Mouse (Mus musculus) heart, adult 2 months (tissue): Measurements from ENCODE around the gene Ralb. TPM values are rescaled to one million over a fixed set of nuclear protein-coding genes. Genes with fewer than 3 reads are reported as not detected.

Experiments used
- DNase-seq, 2 experiments: peaks; one replicate each; pipeline ENCODE4 v3.0.0; 2021
- H3K27ac ChIP-seq: fragments of 200-600 bp; 2 replicates; pipeline ENCODE4 v1.8.1; 2022
- H3K27me3 ChIP-seq: fragments of 200-500 bp; 2 replicates; pipeline ENCODE4 v1.6.1; 2012; ENCODE audit warnings: mild to moderate bottlenecking, low read length, inconsistent platforms, mixed read lengths; ENCODE audit not compliant: control insufficient read depth, insufficient read depth
- H3K36me3 ChIP-seq: fragments of 200-500 bp; 2 replicates; pipeline ENCODE4 v1.6.1; 2012; ENCODE audit warnings: low read length, inconsistent platforms; ENCODE audit not compliant: control insufficient read depth, insufficient read depth
- H3K4me1 ChIP-seq: fragments of 200-500 bp; 2 replicates; pipeline ENCODE4 v1.6.1; 2011; ENCODE audit warnings: low read length; ENCODE audit not compliant: control insufficient read depth, insufficient read depth
- H3K4me3 ChIP-seq: fragments of 200-600 bp; 2 replicates; pipeline ENCODE4 v1.8.1; 2022
- H3K79me2 ChIP-seq: fragments of 200-500 bp; replicated peaks from 2 replicates; pipeline ENCODE4 v1.6.1; 2012; ENCODE audit warnings: mild to moderate bottlenecking, inconsistent platforms, low read length, moderate library complexity, mixed read lengths; ENCODE audit not compliant: control insufficient read depth, insufficient read depth
- H3K9ac ChIP-seq: fragments of 200-500 bp; 2 replicates; pipeline ENCODE4 v1.6.1; 2012; ENCODE audit warnings: low read depth, mild to moderate bottlenecking, control low read depth, inconsistent platforms, low read length, mixed read lengths
- CTCF ChIP-seq: fragments of 200-600 bp; IDR thresholded peaks from 2 replicates; pipeline ENCODE4 v1.8.1; 2022; ENCODE audit warnings: antibody characterized with exemption, mild to moderate bottlenecking, moderate library complexity
- EP300 ChIP-seq: fragments of 200-500 bp; IDR thresholded peaks from 2 replicates; pipeline ENCODE4 v1.6.1; 2011; ENCODE audit warnings: low read depth, low read length, control low read depth; ENCODE audit not compliant: insufficient read depth
- POLR2A ChIP-seq: fragments of 200-500 bp; IDR thresholded peaks from 2 replicates; pipeline ENCODE4 v1.6.1; 2011; ENCODE audit warnings: mild to moderate bottlenecking, low read depth, low read length, control low read depth; ENCODE audit not compliant: insufficient read depth
- WGBS: fragments of 180-500 bp; shearing (Covaris S2); methylation state at CpG from one replicate; pipeline ENCODE4 v1.1.7; 2018; 5-methylcytosine and 5-hydroxymethylcytosine counted together
- intact Hi-C: fragments of 180-260 bp; cut with DNase I; formaldehyde crosslinking; loops from one replicate; pipeline ENCODE4 v1.15.1; 2025
- polyA plus RNA-seq: library from polyadenylated mRNA; depleted of rRNA; stranded (reverse); fragments of >200 nt; gene quantifications from 2 replicates; pipeline ENCODE4 v1.2.3, GENCODE M21; 2012
- total RNA-seq, 2 experiments: library from RNA; stranded (reverse); gene quantifications; 2 replicates each; pipeline ENCODE4 v1.2.3; 2021

The Ralb gene
- total and polyA plus RNA-seq, 3 experiments, result 23.1 to 30.1 (median 26.9) TPM

DNA sequence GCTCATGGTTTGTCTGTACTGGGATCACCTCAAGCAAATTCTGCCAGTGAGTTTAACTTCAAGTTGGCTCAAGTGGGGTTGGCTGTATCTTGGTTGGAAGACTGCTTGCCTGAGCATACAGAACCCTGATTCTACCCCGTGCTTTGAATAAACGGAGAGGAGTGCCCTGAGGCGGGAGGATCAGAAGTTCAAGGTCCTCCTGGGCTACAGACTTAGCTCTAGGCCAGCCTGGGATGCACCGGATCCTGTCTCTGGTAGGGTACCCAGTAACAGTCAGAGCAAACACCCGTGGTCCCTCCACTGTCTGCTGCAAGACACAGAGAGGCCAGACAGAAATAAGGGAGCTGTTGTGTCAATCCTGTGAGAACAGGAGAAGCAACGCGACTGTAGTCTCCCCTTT is 17.1 kb upstream of the Ralb start:
- no peaks in the 10 kb centered on the region for H3K36me3 ChIP-seq
- H3K4me1 ChIP-seq, result peaks cover 2% of the 10 kb centered on the region; the same call in 1 of the 2 replicates
- intact Hi-C loops, result no loop called here
- no peak overlapping the region for H3K9ac ChIP-seq
- 85% methylated on average over 7 of the region's 7 CpGs for WGBS
- H3K27ac ChIP-seq, result no peak overlapping the region
- H3K4me3 ChIP-seq, result no peak overlapping the region
- no peak for DNase-seq
- H3K27me3 ChIP-seq, result no peaks in the 10 kb centered on the region
- TF ChIP-seq CTCF (no peak), POLR2A (no peak), EP300 (no peak)
- 0 out of 2 replicates have a peak, but pooled peaks cover 2% of the 10 kb centered on the region for H3K79me2 ChIP-seq

DNA sequence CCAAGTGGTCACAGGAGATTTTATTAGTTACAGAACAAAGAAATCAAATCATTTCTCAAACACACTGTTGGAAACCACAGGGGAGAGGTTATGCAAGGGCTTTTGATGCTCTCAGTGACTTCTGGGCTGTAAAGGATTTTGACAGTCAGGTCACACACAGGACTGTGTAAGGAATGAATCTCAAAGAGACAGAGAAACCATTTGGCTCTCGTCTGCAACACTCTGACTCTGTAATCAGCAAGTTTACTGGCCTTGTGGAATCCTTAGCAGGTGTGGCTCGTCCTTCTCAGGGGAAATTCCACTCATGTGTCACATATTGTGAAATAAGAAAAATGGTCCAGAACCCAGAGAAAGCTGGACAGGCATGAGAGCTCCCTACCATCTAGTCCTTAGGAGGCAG is 16.4 kb upstream of the Ralb start:
- no peak overlapping the region for H3K27ac ChIP-seq
- H3K4me3 ChIP-seq, result no peak overlapping the region
- no peaks in the 10 kb centered on the region for H3K27me3 ChIP-seq
- no peak overlapping the region for H3K9ac ChIP-seq
- DNase-seq, result no peak
- intact Hi-C loops, result no loop called here
- no peaks in the 10 kb centered on the region for H3K79me2 ChIP-seq
- H3K36me3 ChIP-seq, result no peaks in the 10 kb centered on the region
- 0 out of 2 replicates have a peak, but pooled peaks cover 1% of the 10 kb centered on the region for H3K4me1 ChIP-seq
- WGBS, result 54% methylated on average over 2 of the region's 2 CpGs
- no peak for TF ChIP-seq CTCF
- TF ChIP-seq POLR2A, result no peak
- no peak for TF ChIP-seq EP300

DNA sequence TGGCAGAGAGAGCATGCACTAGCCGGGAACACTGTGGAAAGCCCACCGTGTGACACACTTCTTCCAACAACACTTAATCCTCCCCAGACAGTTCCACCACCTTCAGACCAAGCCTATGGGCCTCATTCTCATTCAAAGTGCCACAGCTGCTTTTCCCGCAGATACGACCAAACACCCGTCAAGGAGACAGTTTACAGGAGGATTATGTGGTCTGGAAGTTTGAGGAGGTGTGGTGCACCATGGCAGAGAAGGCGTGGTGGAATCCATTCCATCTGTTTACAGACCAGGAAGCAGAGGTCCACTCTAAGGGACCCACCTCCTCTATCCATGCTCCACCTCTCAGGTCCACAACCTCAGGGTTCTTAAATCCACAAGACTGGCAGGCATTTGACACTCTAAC is 14.7 kb upstream of the Ralb start:
- Histone ChIP-seq H3K36me3 (no peaks in the 10 kb centered on the region), H3K27ac (no peak overlapping the region), H3K27me3 (no peaks in the 10 kb centered on the region), H3K9ac (no peak overlapping the region), H3K79me2 (no peaks in the 10 kb centered on the region), H3K4me1 (no peaks in the 10 kb centered on the region), H3K4me3 (no peak overlapping the region)
- intact Hi-C loops, result no loop called here
- no peak for DNase-seq
- 93% methylated on average over 6 of the region's 6 CpGs for WGBS
- TF ChIP-seq CTCF (no peak), EP300 (no peak), POLR2A (no peak)

DNA sequence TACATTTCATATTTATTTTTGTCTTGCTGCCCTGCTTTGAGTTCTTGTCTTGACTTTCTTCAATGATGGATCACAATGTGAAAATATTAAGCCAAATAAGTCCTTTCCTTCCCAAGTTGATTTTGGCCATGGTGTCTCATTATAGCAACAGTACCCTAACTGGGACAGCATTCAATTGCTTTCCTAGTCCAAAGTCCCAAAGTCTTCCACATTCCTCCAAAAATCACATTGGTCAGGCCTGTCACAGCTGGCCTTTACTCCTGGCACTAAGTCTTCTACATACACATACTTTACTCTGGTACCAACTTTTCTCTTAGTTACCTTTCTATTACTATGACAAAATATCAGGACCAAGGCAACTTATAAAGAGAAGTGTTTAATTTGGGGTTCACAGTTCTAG is 14.2 kb upstream of the Ralb start:
- no peaks in the 10 kb centered on the region for H3K36me3 ChIP-seq
- H3K27me3 ChIP-seq, result no peaks in the 10 kb centered on the region
- H3K9ac ChIP-seq, result no peak overlapping the region
- TF ChIP-seq EP300 (no peak), CTCF (no peak), POLR2A (no peak)
- H3K4me1 ChIP-seq, result no peaks in the 10 kb centered on the region
- intact Hi-C loops, result no loop called here
- H3K79me2 ChIP-seq, result no peaks in the 10 kb centered on the region
- DNase-seq, result no peak
- H3K27ac ChIP-seq, result no peak overlapping the region
- H3K4me3 ChIP-seq, result no peak overlapping the region

DNA sequence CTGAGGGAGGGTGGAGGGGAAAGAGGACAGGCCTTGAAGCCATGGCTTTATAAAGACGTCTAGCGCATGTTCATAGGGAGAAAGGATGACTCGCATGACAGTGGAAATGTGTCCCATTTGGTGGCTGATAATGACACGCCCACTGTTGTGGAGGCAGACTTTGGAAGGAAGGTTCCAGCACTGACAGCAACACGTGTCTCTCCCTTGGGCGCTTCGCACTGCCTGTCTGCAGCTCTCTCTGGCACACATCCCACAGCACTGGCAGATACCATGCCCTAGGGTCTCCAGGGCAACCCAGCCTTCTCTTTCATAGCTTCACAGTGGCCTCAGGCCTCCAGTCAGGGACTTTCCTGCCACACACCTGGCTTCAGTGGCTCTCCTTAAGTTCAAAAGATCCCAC is 13.5 kb upstream of the Ralb start:
- intact Hi-C loops, result no loop called here
- DNase-seq, result no peak
- H3K9ac ChIP-seq, result no peak overlapping the region
- no peak for TF ChIP-seq POLR2A
- TF ChIP-seq EP300, result no peak
- no peak for TF ChIP-seq CTCF
- H3K4me1 ChIP-seq, result no peaks in the 10 kb centered on the region
- no peaks in the 10 kb centered on the region for H3K79me2 ChIP-seq
- H3K4me3 ChIP-seq, result no peak overlapping the region
- no peak overlapping the region for H3K27ac ChIP-seq
- 81% methylated on average over 7 of the region's 7 CpGs for WGBS
- no peaks in the 10 kb centered on the region for H3K36me3 ChIP-seq
- no peaks in the 10 kb centered on the region for H3K27me3 ChIP-seq

DNA sequence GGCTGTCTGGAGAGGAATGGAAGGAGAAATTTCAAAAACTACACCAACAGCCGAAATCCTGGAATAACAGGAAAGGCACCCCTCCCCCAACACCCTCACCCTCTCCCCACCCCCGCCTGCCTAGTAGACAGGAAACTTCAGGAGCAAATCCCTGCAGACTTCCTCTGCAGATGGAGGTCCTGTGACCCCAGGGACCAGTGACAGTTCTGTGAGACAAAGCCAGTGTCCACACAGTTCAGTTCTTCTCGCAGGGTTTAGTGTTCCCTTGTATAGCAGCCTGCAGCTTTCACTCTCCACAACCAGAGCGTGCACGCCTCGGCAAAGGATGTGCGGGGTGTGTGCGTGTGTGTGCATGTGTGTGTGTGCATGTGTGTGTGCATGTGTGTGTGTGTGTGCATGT is 6.3 kb upstream of the Ralb start:
- Histone ChIP-seq H3K79me2 (no peaks in the 10 kb centered on the region), H3K4me1 (peaks cover 15% of the 10 kb centered on the region), H3K36me3 (no peaks in the 10 kb centered on the region), H3K27ac (peak overlapping the region; percentile 61), H3K27me3 (no peaks in the 10 kb centered on the region), H3K9ac (no peak overlapping the region), H3K4me3 (no peak overlapping the region)
- intact Hi-C loops, result no loop called here
- 45% methylated on average over 8 of the region's 8 CpGs for WGBS
- DNase-seq, result peak in 1 of 2 experiments; percentile 46
- TF ChIP-seq POLR2A, result no peak

DNA sequence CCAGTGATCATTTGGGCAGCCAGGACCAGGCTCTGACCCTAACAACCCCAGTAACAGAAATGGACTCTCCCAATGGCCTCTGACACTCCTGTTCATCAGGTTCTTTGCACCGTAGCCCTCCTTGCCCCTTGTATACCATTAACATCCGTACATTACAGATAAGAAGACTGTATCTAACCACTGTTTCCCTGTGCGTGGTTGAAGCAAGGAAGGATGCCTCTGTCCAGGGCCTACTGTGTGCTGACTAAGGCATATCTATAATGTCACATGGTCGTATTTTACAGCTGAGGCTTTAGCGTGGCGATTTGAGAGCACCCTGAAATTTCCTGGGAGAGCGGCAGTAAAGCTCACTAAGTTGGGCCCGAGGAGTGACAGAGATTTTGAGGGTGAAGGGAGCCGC is 5.8 kb upstream of the Ralb start:
- DNase-seq, result no peak
- peaks cover 15% of the 10 kb centered on the region for H3K4me1 ChIP-seq
- no peak overlapping the region for H3K9ac ChIP-seq
- 51% methylated on average over 9 of the region's 9 CpGs for WGBS
- peak overlapping the region; percentile 61 for H3K27ac ChIP-seq
- intact Hi-C loops, result no loop called here
- H3K79me2 ChIP-seq, result no peaks in the 10 kb centered on the region
- no peaks in the 10 kb centered on the region for H3K36me3 ChIP-seq
- H3K27me3 ChIP-seq, result no peaks in the 10 kb centered on the region
- no peak overlapping the region for H3K4me3 ChIP-seq
- TF ChIP-seq EP300, result no peak
- TF ChIP-seq POLR2A, result no peak
- no peak for TF ChIP-seq CTCF
